In the genomic region with DNA sequence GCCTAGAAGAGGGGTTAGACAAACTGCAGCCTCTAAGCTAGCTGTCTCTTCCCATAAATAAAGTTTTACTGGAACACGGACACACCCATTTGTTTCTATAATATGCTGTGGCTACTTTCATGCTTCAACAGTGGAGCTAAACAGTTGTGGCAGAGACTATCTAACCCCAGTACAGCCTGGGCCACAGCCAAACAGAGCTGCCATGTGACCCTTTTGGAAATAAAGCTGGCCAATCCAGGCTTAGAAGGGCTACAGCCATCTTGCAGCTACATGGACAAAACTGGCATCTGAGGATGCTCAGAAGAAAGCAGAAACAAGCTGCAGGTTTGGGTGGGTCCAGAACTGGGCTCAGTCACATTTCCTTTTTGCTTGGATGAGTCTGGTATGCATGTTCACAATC, we compare ENCODE assay signal across 1 mouse cellular context.
TF ChIP-seq lines count a peak whose summit lies in the region.

No protein-coding gene starts in this region.

TF ChIP-seq in MEL, 35 proteins besides CTCF, POLR2A, EP300 and RAD21 (continued from another document):
- peak; percentile 69 for TF ChIP-seq USF1 (IDR thresholded peaks at IDR 0.05; ENCODE audit: low read depth, low read length)
